Mouse (Mus musculus): ENCODE measurements at regions not wholly inside any gene's neighbourhood (a gene's known extent, or its start where the extent isn't known, plus 50 kb on each side); places are given as distances from the start of the nearest gene placed in this dataset.
A peak's percentile ranks its signal among the peaks of the same experiment; 100 is the strongest.

GRCm38 (mm10) chr7:63313096-63313495, 100.7 kb upstream of the Chrna7 start:
- Histone ChIP-seq H3K4me1 (ENCODE audit: control insufficient read depth, insufficient read depth, low read length) (no peaks in the 10 kb centered on the region), H3K4me3 (replicated peaks; ENCODE audit: extremely low read depth, low read depth, low read length) (no peak overlapping the region)
- no peak for DNase-seq
- WGBS, result 68% methylated on average over 1 of the region's 1 CpGs
- TF ChIP-seq CTCF (IDR thresholded peaks at IDR 0.05; ENCODE audit: insufficient read depth, low read length), result no peak
- TF ChIP-seq POLR2A (IDR thresholded peaks at IDR 0.05; ENCODE audit: borderline replicate concordance, extremely low read depth, low read depth, low read length), result no peak

- Histone ChIP-seq H3K4me1 (ENCODE audit: control insufficient read depth, insufficient read depth, low read length) (no peaks in the 10 kb centered on the region), H3K4me3 (replicated peaks; ENCODE audit: extremely low read depth, low read depth, low read length) (no peak overlapping the region)
- DNase-seq, result peak; percentile 26
- WGBS, result 1% methylated on average over 2 of the region's 2 CpGs
- TF ChIP-seq POLR2A (IDR thresholded peaks at IDR 0.05; ENCODE audit: borderline replicate concordance, extremely low read depth, low read depth, low read length), result no peak
- TF ChIP-seq CTCF (IDR thresholded peaks at IDR 0.05; ENCODE audit: insufficient read depth, low read length), result peak; percentile 42
Observed at GRCm38 (mm10) chr7:63319594-63319993, 107.2 kb upstream of the Chrna7 start.

GRCm38 (mm10) chr7:63321171-63321570, 108.8 kb upstream of the Chrna7 start:
- no peaks in the 10 kb centered on the region for H3K4me1 ChIP-seq (ENCODE audit: control insufficient read depth, insufficient read depth, low read length)
- no peak overlapping the region for H3K4me3 ChIP-seq (replicated peaks; ENCODE audit: extremely low read depth, low read depth, low read length)
- TF ChIP-seq POLR2A (IDR thresholded peaks at IDR 0.05; ENCODE audit: borderline replicate concordance, extremely low read depth, low read depth, low read length), result no peak
- no peak for TF ChIP-seq CTCF (IDR thresholded peaks at IDR 0.05; ENCODE audit: insufficient read depth, low read length)
- DNase-seq, result no peak
- 70% methylated on average over 5 of the region's 5 CpGs for WGBS

- TF ChIP-seq POLR2A (IDR thresholded peaks at IDR 0.05; ENCODE audit: borderline replicate concordance, extremely low read depth, low read depth, low read length) (no peak), CTCF (IDR thresholded peaks at IDR 0.05; ENCODE audit: insufficient read depth, low read length) (no peak)
- WGBS, result 29% methylated on average over 11 of the region's 11 CpGs
- DNase-seq, result no peak
Observed at GRCm38 (mm10) chr7:63321951-63322710, 109.8 kb upstream of the Chrna7 start.

GRCm38 (mm10) chr7:63335146-63335545, 109.4 kb upstream of the Otud7a start:
- 19% methylated on average over 1 of the region's 1 CpGs for WGBS
- H3K4me3 ChIP-seq (replicated peaks; ENCODE audit: extremely low read depth, low read depth, low read length), result no peak overlapping the region

More at GRCm38 (mm10) chr7:63321951-63322710, 109.8 kb upstream of the Chrna7 start:
- Histone ChIP-seq H3K4me3 (replicated peaks; ENCODE audit: extremely low read depth, low read depth, low read length) (no peak overlapping the region), H3K4me1 (ENCODE audit: control insufficient read depth, insufficient read depth, low read length) (no peaks in the 10 kb centered on the region)

GRCm38 (mm10) chr7:63336072-63336471, 108.5 kb upstream of the Otud7a start:
- H3K4me1 ChIP-seq (ENCODE audit: control insufficient read depth, insufficient read depth, low read length), result no peaks in the 10 kb centered on the region
- TF ChIP-seq POLR2A (IDR thresholded peaks at IDR 0.05; ENCODE audit: borderline replicate concordance, extremely low read depth, low read depth, low read length), result no peak
- no peak for TF ChIP-seq CTCF (IDR thresholded peaks at IDR 0.05; ENCODE audit: insufficient read depth, low read length)
- H3K4me3 ChIP-seq (replicated peaks; ENCODE audit: extremely low read depth, low read depth, low read length), result no peak overlapping the region
- DNase-seq, result no peak
- WGBS, result 63% methylated on average over 3 of the region's 3 CpGs

More at GRCm38 (mm10) chr7:63335146-63335545, 109.4 kb upstream of the Otud7a start:
- no peaks in the 10 kb centered on the region for H3K4me1 ChIP-seq (ENCODE audit: control insufficient read depth, insufficient read depth, low read length)
- DNase-seq, result no peak
- TF ChIP-seq POLR2A (IDR thresholded peaks at IDR 0.05; ENCODE audit: borderline replicate concordance, extremely low read depth, low read depth, low read length), result no peak
- no peak for TF ChIP-seq CTCF (IDR thresholded peaks at IDR 0.05; ENCODE audit: insufficient read depth, low read length)

- Histone ChIP-seq H3K4me3 (replicated peaks; ENCODE audit: extremely low read depth, low read depth, low read length) (no peak overlapping the region), H3K4me1 (ENCODE audit: control insufficient read depth, insufficient read depth, low read length) (no peaks in the 10 kb centered on the region)
- no peak for DNase-seq
- no peak for TF ChIP-seq CTCF (IDR thresholded peaks at IDR 0.05; ENCODE audit: insufficient read depth, low read length)
- 66% methylated on average over 4 of the region's 4 CpGs for WGBS
Observed at GRCm38 (mm10) chr7:63341716-63342115, 102.8 kb upstream of the Otud7a start.

GRCm38 (mm10) chr7:63345671-63346392, 98.7 kb upstream of the Otud7a start:
- no peak overlapping the region for H3K4me3 ChIP-seq (replicated peaks; ENCODE audit: extremely low read depth, low read depth, low read length)
- WGBS, result 35% methylated on average over 11 of the region's 11 CpGs
- no peak for DNase-seq
- H3K4me1 ChIP-seq (ENCODE audit: control insufficient read depth, insufficient read depth, low read length), result no peaks in the 10 kb centered on the region
- TF ChIP-seq CTCF (IDR thresholded peaks at IDR 0.05; ENCODE audit: insufficient read depth, low read length), result no peak
- TF ChIP-seq POLR2A (IDR thresholded peaks at IDR 0.05; ENCODE audit: borderline replicate concordance, extremely low read depth, low read depth, low read length), result no peak

GRCm38 (mm10) chr7:63346393-63346730, 98.2 kb upstream of the Otud7a start:
- TF ChIP-seq CTCF (IDR thresholded peaks at IDR 0.05; ENCODE audit: insufficient read depth, low read length), result no peak
- no peak for TF ChIP-seq POLR2A (IDR thresholded peaks at IDR 0.05; ENCODE audit: borderline replicate concordance, extremely low read depth, low read depth, low read length)
- DNase-seq, result no peak
- H3K4me1 ChIP-seq (ENCODE audit: control insufficient read depth, insufficient read depth, low read length), result no peaks in the 10 kb centered on the region
- 72% methylated on average over 2 of the region's 2 CpGs for WGBS
- no peak overlapping the region for H3K4me3 ChIP-seq (replicated peaks; ENCODE audit: extremely low read depth, low read depth, low read length)
